10 mouse cellular contexts compared by ENCODE assay signal in genomic region chr4:130275823-130276105, GRCm38 (mm10). TPM values are rescaled to one million over a fixed set of nuclear protein-coding genes. Genes with fewer than 3 reads are reported as not detected.
DNase-seq lines count a peak whose midpoint lies in the region; ATAC-seq and TF ChIP-seq lines count a peak whose summit lies in the region.
"Had no signal": no experiment of that assay in that cellular context is flagged by ENCODE, and none has a peak within 500 bp of the region (broad histone marks: within the 10 kb centered on the region; RNA-seq: fewer than 3 reads in every experiment).

No protein-coding gene starts in this region.

- WGBS in lung, postnatal 0 days, result 43% methylated on average over 5 of the region's 5 CpGs
- 45% methylated on average over 5 of the region's 5 CpGs for WGBS in hindbrain, embryonic 10.5 days
- whole genome bisulfite sequencing in liver, embryonic 13.5 days (ENCODE audit: insufficient replicate concordance), result 44% methylated on average over 5 of the region's 5 CpGs
- WGBS in stomach, postnatal 0 days, result 63% methylated on average over 5 of the region's 5 CpGs

- H3K4me1 ChIP-seq in lung, postnatal 0 days (ENCODE audit: insufficient read depth, low read depth, low read length), result peaks cover 6% of the 10 kb centered on the region; the same call in 1 of the 2 replicates
- H3K4me1 ChIP-seq in hindbrain, embryonic 10.5 days (replicated peaks), result peaks cover 46% of the 10 kb centered on the region
- peaks cover 21% of the 10 kb centered on the region for H3K4me1 ChIP-seq in liver, embryonic 13.5 days (replicated peaks)
- no peaks in the 10 kb centered on the region for H3K4me1 ChIP-seq in stomach, postnatal 0 days (replicated peaks; ENCODE audit: control insufficient read depth, insufficient read depth)

- H3K4me2 ChIP-seq in lung, postnatal 0 days (replicated peaks; ENCODE audit: low read depth, low read length), result no peak overlapping the region; the same call in 1 of the 2 replicates
- no peak overlapping the region for H3K4me2 ChIP-seq in liver, embryonic 13.5 days
- H3K4me2 ChIP-seq in stomach, postnatal 0 days (replicated peaks; ENCODE audit: low read depth), result peak overlapping the region; percentile 80

- 0 out of 2 replicates have a peak overlapping the region, but pooled peaks have one; percentile 32 for H3K9ac ChIP-seq in lung, postnatal 0 days (replicated peaks; ENCODE audit: low read depth)
- H3K9ac ChIP-seq in liver, embryonic 13.5 days, result no peak overlapping the region
- H3K9ac ChIP-seq in stomach, postnatal 0 days (ENCODE audit: low read length), result no peak overlapping the region; the same call in 1 of the 2 replicates

- no peaks in the 10 kb centered on the region for H3K36me3 ChIP-seq in lung, postnatal 0 days (ENCODE audit: insufficient read depth, low read length)
- H3K36me3 ChIP-seq in hindbrain, embryonic 10.5 days, result 0 out of 2 replicates have a peak, but pooled peaks cover 4% of the 10 kb centered on the region
- no peaks in the 10 kb centered on the region for H3K36me3 ChIP-seq in liver, embryonic 13.5 days
- no peaks in the 10 kb centered on the region for H3K36me3 ChIP-seq in stomach, postnatal 0 days (ENCODE audit: control insufficient read depth, insufficient read depth, low read length)

- H3K4me3 ChIP-seq in lung, postnatal 0 days (ENCODE audit: low read depth, low read length), result no peak overlapping the region
- peak overlapping the region; percentile 70 for H3K4me3 ChIP-seq in hindbrain, embryonic 10.5 days
- H3K4me3 ChIP-seq in liver, embryonic 13.5 days (replicated peaks), result peak overlapping the region; percentile 51; the same call in 1 of the 2 replicates
- peak overlapping the region; percentile 60; the same call in 1 of the 2 replicates for H3K4me3 ChIP-seq in stomach, postnatal 0 days (ENCODE audit: low read depth, low read length)

- ATAC-seq in lung, postnatal 0 days, result no peak
- ATAC-seq in liver, embryonic 13.5 days (ENCODE audit: low read depth), result no peak
- no peak for ATAC-seq in stomach, postnatal 0 days (ENCODE audit: low FRiP score, low TSS enrichment)
- ATAC-seq: Patski had no signal

- TF ChIP-seq CTCF in lung, postnatal 0 days (IDR thresholded peaks at IDR 0.05), result no peak
- no peak for TF ChIP-seq CTCF in stomach, postnatal 0 days (IDR thresholded peaks at IDR 0.05; ENCODE audit: low read depth)

- no peak for TF ChIP-seq EP300 in lung, postnatal 0 days (IDR thresholded peaks at IDR 0.05)
- TF ChIP-seq EP300 in stomach, postnatal 0 days (optimal IDR thresholded peaks at IDR 0.05), result no peak

- no peaks in the 10 kb centered on the region for H3K9me3 ChIP-seq in lung, postnatal 0 days (ENCODE audit: low read length)
- H3K9me3 ChIP-seq in hindbrain, embryonic 10.5 days, result no peaks in the 10 kb centered on the region
- no peaks in the 10 kb centered on the region for H3K9me3 ChIP-seq in liver, embryonic 13.5 days (replicated peaks)
- H3K9me3 ChIP-seq in stomach, postnatal 0 days (ENCODE audit: control insufficient read depth, low read length), result no peaks in the 10 kb centered on the region

- no peak overlapping the region for H3K27ac ChIP-seq in lung, postnatal 0 days (ENCODE audit: low read length)
- H3K27ac ChIP-seq in hindbrain, embryonic 10.5 days, result peak overlapping the region; percentile 96
- no peak overlapping the region for H3K27ac ChIP-seq in liver, embryonic 13.5 days
- H3K27ac ChIP-seq in stomach, postnatal 0 days (replicated peaks), result no peak overlapping the region

- peaks cover 14% of the 10 kb centered on the region; the same call in 1 of the 2 replicates for H3K27me3 ChIP-seq in lung, postnatal 0 days (replicated peaks; ENCODE audit: insufficient read depth, low read length)
- H3K27me3 ChIP-seq in hindbrain, embryonic 10.5 days (ENCODE audit: insufficient read depth, poor library complexity, severe bottlenecking), result peaks cover 70% of the 10 kb centered on the region
- H3K27me3 ChIP-seq in liver, embryonic 13.5 days, result peaks cover 94% of the 10 kb centered on the region
- H3K27me3 ChIP-seq in stomach, postnatal 0 days (ENCODE audit: control insufficient read depth, insufficient read depth, low read length), result no peaks in the 10 kb centered on the region
- H3K27me3 ChIP-seq: Patski had no signal

- no peak for DNase-seq in lung, postnatal 0 days (ENCODE audit: low spot score)
- no peak for DNase-seq in lung, postnatal 25 days (ENCODE audit: low spot score)
- no peak for DNase-seq in hindbrain, embryonic 10.5 days (ENCODE audit: low spot score)
- DNase-seq in liver, embryonic 13.5 days, result no peak
- no peak for DNase-seq in stomach, postnatal 0 days (ENCODE audit: low spot score)
- DNase-seq in embryo, embryonic 9.5 days (ENCODE audit: extremely low spot score), result no peak
- DNase-seq in left cerebral cortex, adult 18-20 months (ENCODE audit: low spot score in 2 of 2), result no peak

RNA-seq across cellular contexts. Expression of gene Serinc2, which starts 3.2 kb away (rescaled TPM):
- polyA plus RNA-seq in lung, postnatal 0 days (2015; fragmentation: Nextera tagmentation; extraction: Ambion mirVana), result 24.7 and 26.6 TPM in 2 replicates
- 53.1 and 65.7 TPM in 2 replicates for polyA plus RNA-seq in hindbrain, embryonic 10.5 days (2016; fragmentation: Nextera tagmentation; extraction: Ambion mirVana)
- 0.99 and 1.6 TPM in 2 replicates for polyA plus RNA-seq in liver, embryonic 13.5 days (2015; fragmentation: Nextera tagmentation; extraction: Ambion mirVana)
- 137 and 142 TPM in 2 replicates for polyA plus RNA-seq in stomach, postnatal 0 days (2015; fragmentation: Nextera tagmentation; extraction: Ambion mirVana)
- total RNA-seq in left cerebral cortex, adult 18-20 months (2021), result 10 to 100 TPM; 11.5 to 12.8 TPM
- total RNA-seq: neutrophil, adult 5-6 weeks had no signal

RNA-seq across cellular contexts. Expression of gene Fabp3, which starts 32.6 kb away (rescaled TPM):
- polyA plus RNA-seq in lung, postnatal 0 days (2015; fragmentation: Nextera tagmentation; extraction: Ambion mirVana), result 88.3 and 112 TPM in 2 replicates
- polyA plus RNA-seq in hindbrain, embryonic 10.5 days (2016; fragmentation: Nextera tagmentation; extraction: Ambion mirVana), result 12.3 and 33.1 TPM in 2 replicates
- polyA plus RNA-seq in liver, embryonic 13.5 days (2015; fragmentation: Nextera tagmentation; extraction: Ambion mirVana), result 1.5 and 2.8 TPM in 2 replicates
- 74.2 and 83.8 TPM in 2 replicates for polyA plus RNA-seq in stomach, postnatal 0 days (2015; fragmentation: Nextera tagmentation; extraction: Ambion mirVana)
- 100 to 1,000 TPM; 135 to 150 TPM for total RNA-seq in left cerebral cortex, adult 18-20 months (2021)
- total RNA-seq: neutrophil, adult 5-6 weeks had no signal

RNA-seq across cellular contexts. Expression of gene Gm10570, which starts 32.7 kb away (rescaled TPM):
- polyA plus RNA-seq in lung, postnatal 0 days (2015; fragmentation: Nextera tagmentation; extraction: Ambion mirVana), result 0.25 and 0.50 TPM in 2 replicates
- not detected in 2 replicates for polyA plus RNA-seq in hindbrain, embryonic 10.5 days (2016; fragmentation: Nextera tagmentation; extraction: Ambion mirVana)
- polyA plus RNA-seq in liver, embryonic 13.5 days (2015; fragmentation: Nextera tagmentation; extraction: Ambion mirVana), result not detected in 2 replicates
- polyA plus RNA-seq in stomach, postnatal 0 days (2015; fragmentation: Nextera tagmentation; extraction: Ambion mirVana), result not detected in 2 replicates
- under 1 TPM in 1 of 2 experiments, not detected in 1; 0.75 TPM for total RNA-seq in left cerebral cortex, adult 18-20 months (2021)
- total RNA-seq: gastrocnemius, postnatal 14 days; neutrophil, adult 5-6 weeks had no signal
- polyA plus RNA-seq: Patski had no signal

RNA-seq across cellular contexts. Expression of gene Gm853, which starts 53.6 kb away (rescaled TPM):
- polyA plus RNA-seq in lung, postnatal 0 days (2015; fragmentation: Nextera tagmentation; extraction: Ambion mirVana), result not detected in 2 replicates
- 0.84 TPM in 1 of 2 replicates, not detected in the other for polyA plus RNA-seq in hindbrain, embryonic 10.5 days (2016; fragmentation: Nextera tagmentation; extraction: Ambion mirVana)
- polyA plus RNA-seq in liver, embryonic 13.5 days (2015; fragmentation: Nextera tagmentation; extraction: Ambion mirVana), result not detected in 2 replicates
- polyA plus RNA-seq in stomach, postnatal 0 days (2015; fragmentation: Nextera tagmentation; extraction: Ambion mirVana), result not detected in 2 replicates
- not detected for total RNA-seq in left cerebral cortex, adult 18-20 months (2021)
- total RNA-seq: gastrocnemius, postnatal 14 days; neutrophil, adult 5-6 weeks had no signal

Comparison
In these comparisons a context has a peak if more than half of its experiments do, and no peak if none do; other contexts are left out.
1. RNA of gene Serinc2, which starts 3.2 kb away (polyA plus RNA-seq): 137 to 142 TPM in stomach, postnatal 0 days, 53.1 to 65.7 TPM in hindbrain, embryonic 10.5 days and 24.7 to 26.6 TPM in lung, postnatal 0 days; 0.99 to 1.6 TPM in liver, embryonic 13.5 days; every median in the first group is over 10 times any median in the second.